Mouse (Mus musculus) thymus, adult 2 months (tissue): Measurements from ENCODE around the gene Spag16. TPM values are rescaled to one million over a fixed set of nuclear protein-coding genes. Genes with fewer than 3 reads are reported as not detected.

ENCODE experiments used
- DNase-seq: peaks from one replicate; pipeline ENCODE4 v3.0.0; 2021
- H3K27ac ChIP-seq: fragments of 200-500 bp; 2 replicates; pipeline ENCODE4 v1.5.1; 2012; ENCODE audit warnings: low read length, control low read depth; ENCODE audit not compliant: control insufficient read depth, insufficient read depth
- H3K27me3 ChIP-seq: fragments of 200-500 bp; 2 replicates; pipeline ENCODE4 v1.6.1; 2012; ENCODE audit warnings: mild to moderate bottlenecking, low read length, moderate library complexity, mixed read lengths; ENCODE audit not compliant: control insufficient read depth, insufficient read depth
- H3K36me3 ChIP-seq: fragments of 200-500 bp; 2 replicates; pipeline ENCODE4 v1.6.1; 2012; ENCODE audit warnings: mild to moderate bottlenecking, low read length, moderate library complexity; ENCODE audit not compliant: control insufficient read depth, insufficient read depth
- H3K4me1 ChIP-seq: fragments of 200-500 bp; replicated peaks from 2 replicates; pipeline ENCODE4 v1.6.1; 2012; ENCODE audit warnings: low read length; ENCODE audit not compliant: control insufficient read depth, insufficient read depth
- H3K4me3 ChIP-seq: fragments of 200-500 bp; 2 replicates; pipeline ENCODE4 v1.5.1; 2012; ENCODE audit warnings: mild to moderate bottlenecking, low read length, control low read depth, moderate library complexity; ENCODE audit not compliant: control insufficient read depth, insufficient read depth
- CTCF ChIP-seq: fragments of 200-500 bp; IDR thresholded peaks from 2 replicates; pipeline ENCODE4 v1.5.1; 2012; ENCODE audit warnings: mild to moderate bottlenecking, control low read depth, low read length, moderate library complexity, borderline replicate concordance; ENCODE audit not compliant: control insufficient read depth, poor library complexity, insufficient read depth; ENCODE audit errors: extremely low read depth
- POLR2A ChIP-seq: fragments of 200-500 bp; IDR thresholded peaks from 2 replicates; pipeline ENCODE4 v1.6.1; 2012; ENCODE audit warnings: mild to moderate bottlenecking, low read length, control low read depth, moderate library complexity; ENCODE audit not compliant: control insufficient read depth, poor library complexity, insufficient read depth; ENCODE audit errors: extremely low read depth
- WGBS: fragments of 180-500 bp; shearing (Covaris S2); methylation state at CpG from one replicate; pipeline ENCODE4 v1.1.7; 2018; 5-methylcytosine and 5-hydroxymethylcytosine counted together
- polyA plus RNA-seq: library from polyadenylated mRNA; depleted of rRNA; stranded (reverse); fragments of >200 nt; gene quantifications from 2 replicates; pipeline ENCODE4 v1.2.3, GENCODE M21; 2012

Spag16 gene
- polyA plus RNA-seq, 1 experiment, result 0.32 TPM

GRCm38 (mm10) chr1:70529771-70530170 lies 703.0 kb downstream of the Spag16 start:
- Histone ChIP-seq H3K4me3 (no peak overlapping the region), H3K27ac (no peak overlapping the region), H3K36me3 (no peaks in the 10 kb centered on the region), H3K27me3 (no peaks in the 10 kb centered on the region), H3K4me1 (no peaks in the 10 kb centered on the region)
- no peak for TF ChIP-seq CTCF
- no peak for TF ChIP-seq POLR2A
- WGBS, result 90% methylated on average over 2 of the region's 2 CpGs
- DNase-seq, result no peak

- H3K27me3 ChIP-seq, result no peaks in the 10 kb centered on the region
- DNase-seq, result no peak
- WGBS, result 79% methylated on average over 2 of the region's 2 CpGs
- H3K36me3 ChIP-seq, result no peaks in the 10 kb centered on the region
- H3K4me1 ChIP-seq, result no peaks in the 10 kb centered on the region
- no peak overlapping the region for H3K4me3 ChIP-seq
- no peak for TF ChIP-seq CTCF
- no peak overlapping the region for H3K27ac ChIP-seq
These were observed 725.1 kb downstream of the Spag16 start for GRCm38 (mm10) chr1:70551839-70552238.

DNA sequence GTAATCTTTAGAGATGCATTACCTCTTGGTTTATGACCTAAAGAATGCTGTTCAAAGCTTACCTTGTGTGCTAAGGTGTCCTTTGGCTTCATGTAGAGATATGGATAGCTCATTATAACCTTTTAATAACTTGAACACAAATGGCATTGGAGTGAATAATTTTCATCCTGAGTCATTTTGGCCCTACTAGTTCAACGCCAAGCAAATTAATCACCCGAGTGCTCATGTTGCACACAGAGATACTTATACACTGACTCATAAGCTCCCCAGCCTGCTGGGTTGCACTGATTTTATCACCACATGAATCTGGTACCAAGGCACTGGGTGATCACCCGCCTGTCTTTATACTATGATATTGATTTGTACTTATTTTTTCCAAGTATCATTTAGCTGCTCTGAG lies 795.0 kb downstream of the Spag16 start:
- TF ChIP-seq CTCF (no peak), POLR2A (no peak)
- Histone ChIP-seq H3K27ac (no peak overlapping the region), H3K4me3 (no peak overlapping the region), H3K36me3 (no peaks in the 10 kb centered on the region), H3K4me1 (no peaks in the 10 kb centered on the region), H3K27me3 (no peaks in the 10 kb centered on the region)
- no peak for DNase-seq
- WGBS, result 90% methylated on average over 3 of the region's 3 CpGs

DNA sequence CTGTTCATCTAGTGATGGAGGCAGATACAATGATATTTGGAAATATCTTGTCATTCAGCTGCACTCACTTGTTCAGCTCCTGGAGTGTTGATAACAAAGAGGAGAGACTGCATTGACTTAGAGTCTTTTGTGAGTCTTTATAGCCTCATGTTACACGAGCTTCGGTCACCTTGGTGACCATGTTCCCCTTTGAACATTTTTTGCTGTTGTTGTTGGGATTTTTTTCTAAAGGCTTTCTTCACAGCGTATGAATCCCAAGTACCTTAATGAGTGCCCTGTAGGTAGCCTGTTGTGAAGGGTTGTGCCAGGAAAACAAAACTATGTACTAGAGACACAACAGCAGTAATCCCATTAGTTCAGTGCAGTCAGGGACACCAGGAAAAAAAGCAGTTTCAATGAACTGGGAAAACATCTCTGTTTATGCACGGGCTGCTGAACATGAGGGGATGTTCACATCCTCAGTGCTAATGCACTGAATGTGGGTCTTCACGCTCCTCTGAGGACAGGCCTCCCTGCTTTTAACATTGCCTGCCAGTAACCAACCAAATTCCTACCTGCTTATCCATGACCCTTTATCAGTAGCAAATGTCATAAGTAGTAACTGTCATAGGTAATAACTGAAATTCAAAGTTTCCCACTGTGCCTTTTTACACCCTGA lies 798.2 kb downstream of the Spag16 start:
- no peaks in the 10 kb centered on the region for H3K4me1 ChIP-seq
- no peak for DNase-seq

DNA sequence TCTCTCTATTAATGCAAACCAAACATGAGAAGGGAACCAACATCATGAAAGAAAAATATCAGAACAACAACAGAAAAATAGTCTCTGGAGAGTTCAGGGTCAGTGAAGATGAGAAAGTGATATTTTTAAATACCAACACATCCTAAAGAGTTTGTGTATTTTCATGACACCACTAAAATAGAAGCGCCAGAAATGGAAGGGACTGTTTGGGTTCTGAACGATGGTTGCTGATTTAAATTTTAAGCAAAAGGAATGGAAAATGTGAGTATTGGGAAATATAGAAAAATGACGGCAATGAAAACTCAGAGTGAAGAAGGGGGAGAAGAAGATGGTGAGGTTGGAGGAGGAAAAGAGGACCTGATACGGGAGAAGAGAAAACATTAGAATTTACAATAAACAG lies 825.9 kb downstream of the Spag16 start:
- Histone ChIP-seq H3K27me3 (no peaks in the 10 kb centered on the region), H3K36me3 (no peaks in the 10 kb centered on the region), H3K4me1 (no peaks in the 10 kb centered on the region), H3K27ac (no peak overlapping the region), H3K4me3 (no peak overlapping the region)
- WGBS, result 92% methylated on average over 4 of the region's 4 CpGs
- TF ChIP-seq POLR2A (no peak), CTCF (no peak)
- no peak for DNase-seq

More for the DNA sequence above, 798.2 kb downstream of the Spag16 start:
- WGBS, result 77% methylated on average over 5 of the region's 5 CpGs
- TF ChIP-seq CTCF, result no peak
- no peak for TF ChIP-seq POLR2A
- H3K27me3 ChIP-seq, result no peaks in the 10 kb centered on the region
- no peaks in the 10 kb centered on the region for H3K36me3 ChIP-seq
- no peak overlapping the region for H3K27ac ChIP-seq
- no peak overlapping the region for H3K4me3 ChIP-seq

GRCm38 (mm10) chr1:70692529-70692928 lies 865.8 kb downstream of the Spag16 start:
- Histone ChIP-seq H3K27ac (no peak overlapping the region), H3K36me3 (no peaks in the 10 kb centered on the region), H3K4me3 (no peak overlapping the region), H3K4me1 (no peaks in the 10 kb centered on the region), H3K27me3 (no peaks in the 10 kb centered on the region)
- 92% methylated on average over 2 of the region's 2 CpGs for WGBS
- DNase-seq, result no peak
- TF ChIP-seq POLR2A (no peak), CTCF (no peak)

- 84% methylated on average over 5 of the region's 5 CpGs for WGBS
These were observed 873.5 kb downstream of the Spag16 start for GRCm38 (mm10) chr1:70700270-70700669.

More at GRCm38 (mm10) chr1:70700270-70700669, 873.5 kb downstream of the Spag16 start:
- Histone ChIP-seq H3K36me3 (no peaks in the 10 kb centered on the region), H3K4me3 (no peak overlapping the region), H3K4me1 (no peaks in the 10 kb centered on the region), H3K27me3 (no peaks in the 10 kb centered on the region), H3K27ac (no peak overlapping the region)
- TF ChIP-seq POLR2A (no peak), CTCF (no peak)
- DNase-seq, result no peak
